Mouse (Mus musculus): ENCODE results near the gene Iapp. TPM values are rescaled to one million over a fixed set of nuclear protein-coding genes. Genes with fewer than 3 reads are reported as not detected.

Gene Iapp
- polyA plus RNA-seq (2012; rRNA removed; ENCODE audit: low replicate concordance): 1.6 and 2.7 TPM in 2 replicates

GRCm38 (mm10) chr6:142298098-142298497 lies at the start of gene Iapp:
TSS of gene Iapp (plus strand) at chr6:142298423.

GRCm38 (mm10) chr6:142322881-142323280 lies 24.7 kb downstream of the Iapp start, which contains the start of gene Slco1a5:
TSS of gene Slco1a5 (minus strand) at chr6:142322981.

GRCm38 (mm10) chr6:142345440-142346038 lies 47.3 kb downstream of the Iapp start, which contains the start of gene Pyroxd1:
TSS of gene Pyroxd1 (plus strand) at chr6:142345654.

Other genes starting within 250 kb of the Iapp start
- not detected in 2 replicates for gene Slco1a6, start 89.9 kb upstream of the Iapp start, polyA plus RNA-seq (2012; rRNA removed; ENCODE audit: low replicate concordance)
- gene Slco1a5, start 24.6 kb downstream of the Iapp start, polyA plus RNA-seq (2012; rRNA removed; ENCODE audit: low replicate concordance): not detected in 2 replicates
- 3.1 and 4.6 TPM in 2 replicates for gene Pyroxd1, start 47.2 kb downstream of the Iapp start, polyA plus RNA-seq (2012; rRNA removed; ENCODE audit: low replicate concordance)
- 1.2 and 1.4 TPM in 2 replicates for gene Recql, start 88.7 kb downstream of the Iapp start, polyA plus RNA-seq (2012; rRNA removed; ENCODE audit: low replicate concordance)
- gene Golt1b, start 88.8 kb downstream of the Iapp start, polyA plus RNA-seq (2012; rRNA removed; ENCODE audit: low replicate concordance): 1.1 and 2.0 TPM in 2 replicates
- 0.06 and 0.09 TPM in 2 replicates for gene Spx, start 115.0 kb downstream of the Iapp start, polyA plus RNA-seq (2012; rRNA removed; ENCODE audit: low replicate concordance)
- 0.07 TPM in 1 of 2 replicates, not detected in the other for gene Gys2, start 174.7 kb downstream of the Iapp start, polyA plus RNA-seq (2012; rRNA removed; ENCODE audit: low replicate concordance)
- gene Ldhb, start 209.5 kb downstream of the Iapp start, polyA plus RNA-seq (2012; rRNA removed; ENCODE audit: low replicate concordance): 12.7 and 13.8 TPM in 2 replicates

Data from duodenum, adult 2 months (tissue).